Mouse (Mus musculus) liver, embryonic 14.5 days (tissue): ENCODE data around the gene Castor1. TPM values are rescaled to one million over a fixed set of nuclear protein-coding genes. Genes with fewer than 3 reads are reported as not detected.

ENCODE experiments used
- ATAC-seq: fragments of 200-750 bp; cut with Nextera tagmentation; 2 replicates; pipeline ENCODE4 v1.8.0; 2017; ENCODE audit warnings: moderate number of reproducible peaks, mild to moderate bottlenecking, moderate library complexity; ENCODE audit not compliant: insufficient read depth
- DNase-seq, 3 experiments: peaks; one replicate each; pipeline ENCODE4 v3.0.0-alpha.2; 2012 to 2013; ENCODE audit warnings: low read depth in 3 of 3, low spot score in 3 of 3
- H3K27ac ChIP-seq: fragments of 300-500 bp; sonication (generic); 2 replicates; pipeline ENCODE4 v1.5.1; 2014; ENCODE audit warnings: moderate library complexity, mild to moderate bottlenecking, control low read depth, inconsistent platforms
- H3K27me3 ChIP-seq: fragments of 300-500 bp; sonication (generic); 2 replicates; pipeline ENCODE4 v1.6.1; 2014; ENCODE audit warnings: mild to moderate bottlenecking, low read length, moderate library complexity; ENCODE audit not compliant: control insufficient read depth, insufficient read depth
- H3K36me3 ChIP-seq: fragments of 300-500 bp; sonication (generic); replicated peaks from 2 replicates; pipeline ENCODE4 v1.6.1; 2014; ENCODE audit warnings: low read depth; ENCODE audit not compliant: control insufficient read depth, insufficient read depth
- H3K4me1 ChIP-seq, 2 experiments: fragments of 200-500 bp in 1 of 2; fragments of 300-500 bp in 1 of 2; sonication (generic) in 1 of 2; replicated peaks; 2 replicates each; pipeline ENCODE4 v1.6.1; 2012 to 2014; ENCODE audit warnings: antibody characterized with exemption in 1 of 2, inconsistent platforms in 1 of 2, low read length in 1 of 2; ENCODE audit not compliant: control insufficient read depth in 2 of 2, insufficient read depth in 2 of 2
- H3K4me2 ChIP-seq: fragments of 300-500 bp; sonication (generic); 2 replicates; pipeline ENCODE4 v1.6.1; 2014; ENCODE audit warnings: low read depth, mild to moderate bottlenecking, control low read depth, moderate library complexity
- H3K4me3 ChIP-seq, 2 experiments: fragments of 200-500 bp in 1 of 2; fragments of 300-500 bp in 1 of 2; sonication (generic) in 1 of 2; 2 replicates each; pipeline ENCODE4 v1.5.1; 2012 to 2014; ENCODE audit warnings: low read depth in 2 of 2, low read length in 2 of 2, mild to moderate bottlenecking in 2 of 2, control low read depth in 1 of 2, inconsistent platforms in 1 of 2, moderate library complexity in 1 of 2; ENCODE audit not compliant: insufficient read depth in 1 of 2
- H3K9ac ChIP-seq: fragments of 300-500 bp; sonication (generic); replicated peaks from 2 replicates; pipeline ENCODE4 v1.6.1; 2014; ENCODE audit warnings: mild to moderate bottlenecking, control low read depth, moderate library complexity
- H3K9me3 ChIP-seq: fragments of 300-500 bp; sonication (generic); 2 replicates; pipeline ENCODE4 v1.6.1; 2016; ENCODE audit warnings: low read length, mixed read lengths; ENCODE audit not compliant: control insufficient read depth
- CTCF ChIP-seq: IDR thresholded peaks from 2 replicates; pipeline ENCODE4 v1.5.1; 2016; ENCODE audit warnings: antibody characterized with exemption, low read depth, control low read depth
- EP300 ChIP-seq: IDR thresholded peaks from 2 replicates; pipeline ENCODE4 v1.6.1; 2016; ENCODE audit warnings: antibody characterized with exemption, low read depth
- WGBS: fragments of 180-500 bp; shearing (Covaris S2); extraction: QIAGEN DNeasy Blood & Tissue Kit; methylation state at CpG from one replicate; pipeline ENCODE4 v1.1.7; 2014; ENCODE audit not compliant: insufficient replicate concordance; 5-methylcytosine and 5-hydroxymethylcytosine counted together
- polyA plus RNA-seq, 2 experiments: library from polyadenylated mRNA; depleted of rRNA in 1 of 2; stranded (reverse) in 1 of 2; unstranded in 1 of 2; fragments of >200 nt; fragmentation: Nextera tagmentation in 1 of 2; extraction: Ambion mirVana in 1 of 2; gene quantifications; 2 replicates each; pipeline versions ENCODE4 v1.2.1 to v1.2.3; 2012 to 2014

The Castor1 gene
- polyA plus RNA-seq, 2 experiments: 1.1 to 1.4 TPM

DNA sequence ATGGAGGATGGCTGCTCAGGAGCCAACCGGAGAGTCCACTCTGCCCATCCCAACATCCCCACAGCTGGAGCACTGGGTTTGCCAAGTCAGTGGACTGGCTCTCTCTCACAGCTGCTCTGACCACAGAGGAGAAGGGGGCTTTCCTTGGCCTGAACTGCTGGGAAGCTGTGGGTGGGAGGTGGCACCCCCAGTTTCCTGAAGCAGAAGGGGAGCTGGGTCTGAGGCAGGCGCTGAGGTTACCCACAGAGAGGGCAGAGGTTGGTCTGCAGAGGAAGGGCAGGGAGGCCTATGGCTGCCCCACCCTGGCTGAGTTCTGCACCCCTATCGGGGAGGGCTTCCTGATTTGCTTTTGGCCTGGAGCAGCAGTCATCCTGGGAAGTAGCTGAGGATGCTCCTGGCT, 33.4 kb downstream of the Castor1 start:
- Histone ChIP-seq H3K9me3 (no peaks in the 10 kb centered on the region), H3K36me3 (no peaks in the 10 kb centered on the region), H3K27me3 (no peaks in the 10 kb centered on the region), H3K4me2 (no peak overlapping the region), H3K9ac (no peak overlapping the region), H3K4me1 (peaks cover 0 to 6% of the 10 kb centered on the region in 2 experiments; a peak in 2 of 4 replicates), H3K27ac (no peak overlapping the region), H3K4me3 (no peak overlapping the region)
- no peak for ATAC-seq
- TF ChIP-seq CTCF (no peak), EP300 (no peak)
- 28% methylated on average over 3 of the region's 3 CpGs for WGBS
- no peak for DNase-seq

DNA sequence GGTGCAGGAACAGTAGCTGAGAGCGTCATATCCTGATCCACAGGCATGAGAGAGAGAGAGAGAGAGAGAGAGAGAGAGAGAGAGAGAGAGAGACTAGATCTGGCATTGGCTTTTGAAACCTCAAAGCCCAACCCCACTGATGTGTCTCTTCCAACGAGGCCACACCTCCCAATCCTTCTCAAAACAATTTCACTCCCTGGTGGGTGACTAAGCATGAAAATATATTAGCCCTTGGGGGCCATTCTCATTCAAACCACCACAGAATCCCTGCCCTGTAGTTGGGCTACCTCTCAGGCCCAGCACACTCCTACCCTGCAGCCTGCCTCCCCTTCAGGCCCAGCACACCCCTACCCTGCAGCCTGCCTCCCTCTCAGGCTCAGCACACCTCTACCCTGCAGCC, 34.9 kb downstream of the Castor1 start:
- no peak overlapping the region for H3K27ac ChIP-seq
- H3K9me3 ChIP-seq: no peaks in the 10 kb centered on the region
- ATAC-seq: no peak
- WGBS: 71% methylated on average over 2 of the region's 2 CpGs
- no peaks in the 10 kb centered on the region for H3K27me3 ChIP-seq
- no peak overlapping the region for H3K4me2 ChIP-seq
- TF ChIP-seq EP300 (no peak), CTCF (no peak)
- no peak for DNase-seq
- H3K9ac ChIP-seq: no peak overlapping the region
- H3K36me3 ChIP-seq: no peaks in the 10 kb centered on the region
- peaks cover 0 to 5% of the 10 kb centered on the region in 2 experiments; a peak in 1 of 4 replicates for H3K4me1 ChIP-seq
- no peak overlapping the region for H3K4me3 ChIP-seq

GRCm38 (mm10) chr11:4256846-4257607, 39.0 kb downstream of the Castor1 start, which contains the start of gene Lif:
Gene Lif (plus strand): TSS chr11:4257557.
- H3K4me3 ChIP-seq: no peak within 1 kb of the TSS
- no peak within 1 kb of the TSS for H3K27ac ChIP-seq
- ATAC-seq (no peak), DNase-seq (no peak)
- H3K4me2 ChIP-seq: no peak within 1 kb of the TSS; the same call in 1 of the 2 replicates
- H3K9ac ChIP-seq: no peak within 1 kb of the TSS
- peaks cover 0 to 2% of the 10 kb centered on the region in 2 experiments; a peak in 2 of 4 replicates for H3K4me1 ChIP-seq
- H3K27me3 ChIP-seq: no peaks in the 10 kb centered on the region
- WGBS: 52% methylated on average over 11 of the region's 11 CpGs
- no peaks in the 10 kb centered on the region for H3K9me3 ChIP-seq
- no peaks in the 10 kb centered on the region for H3K36me3 ChIP-seq
- TF ChIP-seq EP300 (no peak), CTCF (no peak)

- Histone ChIP-seq H3K4me2 (no peak overlapping the region), H3K27ac (no peak overlapping the region), H3K36me3 (no peaks in the 10 kb centered on the region), H3K27me3 (no peaks in the 10 kb centered on the region), H3K9me3 (no peaks in the 10 kb centered on the region), H3K9ac (no peak overlapping the region), H3K4me1 (peaks cover 0 to 2% of the 10 kb centered on the region in 2 experiments; a peak in 2 of 4 replicates), H3K4me3 (no peak overlapping the region)
- TF ChIP-seq CTCF (no peak), EP300 (no peak)
- 61% methylated on average over 5 of the region's 5 CpGs for WGBS
- no peak for ATAC-seq
- no peak for DNase-seq
Measured at GRCm38 (mm10) chr11:4257756-4258155, 39.7 kb downstream of the Castor1 start.

DNA sequence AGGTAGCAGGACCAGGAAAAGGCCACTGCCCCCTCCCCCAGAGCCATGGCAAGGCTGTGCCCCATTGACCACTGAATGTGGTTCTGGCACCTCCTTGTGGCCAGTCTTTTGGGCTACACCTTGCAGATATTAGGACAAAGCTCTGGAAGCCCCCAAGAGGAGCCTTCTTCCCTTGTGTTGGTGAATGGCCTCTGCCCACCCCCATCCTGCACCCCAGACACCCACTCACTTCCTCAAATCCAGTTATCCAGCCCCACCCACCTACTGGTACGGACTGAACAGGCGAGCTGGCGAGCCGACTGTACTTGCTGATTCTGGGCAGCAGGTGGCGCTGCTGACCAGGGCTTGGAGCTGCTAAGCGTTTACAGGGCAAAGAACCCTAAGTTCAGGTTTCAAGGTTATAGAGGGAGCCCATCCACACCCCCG, 40.6 kb downstream of the Castor1 start:
- no peaks in the 10 kb centered on the region for H3K9me3 ChIP-seq
- no peak overlapping the region for H3K4me3 ChIP-seq
- peak; percentile 49 to 57 (median 49) for DNase-seq
- 0% methylated on average over 7 of the region's 7 CpGs for WGBS
- peak; percentile 65 for ATAC-seq
- peak overlapping the region; percentile 46 for H3K4me2 ChIP-seq
- no peaks in the 10 kb centered on the region for H3K27me3 ChIP-seq
- H3K4me1 ChIP-seq: peaks cover 0 to 2% of the 10 kb centered on the region in 2 experiments; a peak in 2 of 4 replicates
- H3K9ac ChIP-seq: no peak overlapping the region
- TF ChIP-seq CTCF: peak; percentile 97
- TF ChIP-seq EP300: no peak
- H3K36me3 ChIP-seq: no peaks in the 10 kb centered on the region
- H3K27ac ChIP-seq: no peak overlapping the region
